Mouse (Mus musculus) liver, embryonic 14.5 days (tissue): Measurements from ENCODE around the gene Anxa6.

Experiments used
- CTCF ChIP-seq: IDR thresholded peaks from 2 replicates; pipeline ENCODE4 v1.5.1; 2016; ENCODE audit warnings: antibody characterized with exemption, low read depth, control low read depth
- EP300 ChIP-seq: IDR thresholded peaks from 2 replicates; pipeline ENCODE4 v1.6.1; 2016; ENCODE audit warnings: antibody characterized with exemption, low read depth

DNA sequence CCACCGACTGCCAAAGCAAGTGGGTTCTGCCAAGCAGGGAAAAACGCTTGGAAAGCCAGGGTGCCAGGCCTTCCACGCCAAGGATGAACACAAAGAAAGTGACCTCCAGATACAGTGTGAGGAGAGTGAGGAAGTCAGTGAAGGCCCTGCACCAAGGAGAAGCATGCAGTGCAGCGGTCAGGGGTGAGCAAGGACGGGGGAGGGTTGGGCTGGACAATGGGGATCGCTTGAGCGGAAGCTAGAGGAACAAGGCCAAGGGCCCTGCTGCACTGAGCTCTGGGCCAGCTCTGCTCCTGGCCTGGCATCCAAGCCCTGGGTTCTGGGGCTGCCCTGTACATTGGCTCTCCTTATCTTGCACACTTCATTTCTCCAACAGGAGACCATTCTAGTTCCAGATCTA lies 93.2 kb downstream of the Anxa6 start:
- TF ChIP-seq CTCF (no peak), EP300 (no peak)
